9 mouse cellular contexts compared by ENCODE assay signal in genomic region chr13:44839866-44840835, GRCm38 (mm10).
DNase-seq lines count a peak whose midpoint lies in the region; ATAC-seq lines count a peak whose summit lies in the region.
"Had no signal": no experiment of that assay in that cellular context is flagged by ENCODE, and none has a peak within 500 bp of the region (broad histone marks: within the 10 kb centered on the region; RNA-seq: fewer than 3 reads in every experiment).

No protein-coding gene starts in this region.

- peak overlapping the region; percentile 93 for H3K27ac ChIP-seq in forebrain, embryonic 15.5 days (replicated peaks)
- H3K27ac ChIP-seq in liver, embryonic 13.5 days, result no peak overlapping the region
- H3K27ac ChIP-seq in neural tube, embryonic 14.5 days (ENCODE audit: low read depth, low read length), result peak overlapping the region; percentile 95

- H3K4me1 ChIP-seq in forebrain, embryonic 15.5 days, result peaks cover 54% of the 10 kb centered on the region
- peaks cover 19% of the 10 kb centered on the region for H3K4me1 ChIP-seq in liver, embryonic 13.5 days (replicated peaks)
- H3K4me1 ChIP-seq in neural tube, embryonic 14.5 days (ENCODE audit: control insufficient read depth, insufficient read depth, low read length), result peaks cover 25% of the 10 kb centered on the region

- peak overlapping the region; percentile 67 for H3K9ac ChIP-seq in forebrain, embryonic 15.5 days (replicated peaks)
- peak overlapping the region; percentile 41 for H3K9ac ChIP-seq in liver, embryonic 13.5 days
- H3K9ac ChIP-seq in neural tube, embryonic 14.5 days (replicated peaks; ENCODE audit: low read depth, low read length), result peak overlapping the region; percentile 72

- DNase-seq in 3T3-L1 (ENCODE audit: low read depth, low spot score), result peak; percentile 61
- peak; percentile 88 for DNase-seq in cerebellum, adult 11-12 months
- DNase-seq in heart, postnatal 10 days, result peak; percentile 91 to 93
- DNase-seq in kidney, postnatal 4 days, result peak; percentile 86 to 90
- DNase-seq in liver, embryonic 13.5 days, result no peak
- DNase-seq in urinary bladder, postnatal 4 days (ENCODE audit: low spot score in 2 of 2), result peak; percentile 70 to 71

- H3K4me3 ChIP-seq in forebrain, embryonic 15.5 days, result peak overlapping the region; percentile 39
- H3K4me3 ChIP-seq in liver, embryonic 13.5 days (replicated peaks), result peak overlapping the region; percentile 46
- peak overlapping the region; percentile 45 for H3K4me3 ChIP-seq in neural tube, embryonic 14.5 days (ENCODE audit: low read depth, low read length)

- no peaks in the 10 kb centered on the region for H3K9me3 ChIP-seq in forebrain, embryonic 15.5 days
- no peaks in the 10 kb centered on the region for H3K9me3 ChIP-seq in liver, embryonic 13.5 days (replicated peaks)
- no peaks in the 10 kb centered on the region for H3K9me3 ChIP-seq in neural tube, embryonic 14.5 days (ENCODE audit: control insufficient read depth, low read length)

- intact Hi-C loops in heart, postnatal 10 days (cut with DNase I), result no loop called here

- H3K27me3 ChIP-seq in forebrain, embryonic 15.5 days, result no peaks in the 10 kb centered on the region
- H3K27me3 ChIP-seq in liver, embryonic 13.5 days, result no peaks in the 10 kb centered on the region
- no peaks in the 10 kb centered on the region for H3K27me3 ChIP-seq in neural tube, embryonic 14.5 days (ENCODE audit: control insufficient read depth, insufficient read depth, low read length)
- H3K27me3 ChIP-seq: CH12.LX had no signal

- ATAC-seq in forebrain, embryonic 15.5 days (replicated peaks), result peak; percentile 93
- peak; percentile 50 for ATAC-seq in liver, embryonic 13.5 days (ENCODE audit: low read depth)
- ATAC-seq in neural tube, embryonic 14.5 days (ENCODE audit: low read depth), result peak; percentile 95

- no peaks in the 10 kb centered on the region for H3K36me3 ChIP-seq in forebrain, embryonic 15.5 days
- no peaks in the 10 kb centered on the region for H3K36me3 ChIP-seq in liver, embryonic 13.5 days
- H3K36me3 ChIP-seq in neural tube, embryonic 14.5 days (ENCODE audit: control insufficient read depth, insufficient read depth, low read length), result no peaks in the 10 kb centered on the region

- 0% methylated on average over 20 of the region's 20 CpGs for WGBS in forebrain, embryonic 15.5 days
- 26% methylated on average over 20 of the region's 20 CpGs for WGBS in liver, embryonic 13.5 days (ENCODE audit: insufficient replicate concordance)
- under 1% methylated on average over 20 of the region's 20 CpGs for WGBS in neural tube, embryonic 14.5 days

- H3K4me2 ChIP-seq in forebrain, embryonic 15.5 days (replicated peaks), result peak overlapping the region; percentile 59
- peak overlapping the region; percentile 55 for H3K4me2 ChIP-seq in liver, embryonic 13.5 days
- H3K4me2 ChIP-seq in neural tube, embryonic 14.5 days (ENCODE audit: low read depth, low read length), result peak overlapping the region; percentile 71
